Mouse (Mus musculus) liver, embryonic 11.5 days (tissue): ENCODE data around the gene Bgn. TPM values are rescaled to one million over a fixed set of nuclear protein-coding genes. Genes with fewer than 3 reads are reported as not detected.
"Not testable (repeated sequence)": the region's sequence is repeated elsewhere in the genome, so short reads cannot be mapped to it uniquely, and the experiment has no call there.

ENCODE experiments used
- ATAC-seq: fragments of 200-750 bp; cut with Nextera tagmentation; replicated peaks from 2 replicates; pipeline ENCODE4 v1.8.0; 2017; ENCODE audit warnings: moderate number of reproducible peaks, mild to moderate bottlenecking, moderate TSS enrichment, moderate library complexity; ENCODE audit not compliant: low FRiP score
- DNase-seq: peaks from one replicate; pipeline ENCODE4 v3.0.0-alpha.2; 2017; ENCODE audit warnings: low spot score
- H3K27ac ChIP-seq: fragments of 300-500 bp; sonication (generic); 2 replicates; pipeline ENCODE4 v1.5.1; 2014; ENCODE audit warnings: mild to moderate bottlenecking, low read depth, low read length, control low read depth
- H3K27me3 ChIP-seq: fragments of 300-500 bp; sonication (generic); replicated peaks from 2 replicates; pipeline ENCODE4 v1.6.1; 2014; ENCODE audit warnings: low read length, mixed read lengths; ENCODE audit not compliant: control insufficient read depth, insufficient read depth
- H3K36me3 ChIP-seq: fragments of 300-500 bp; sonication (generic); 2 replicates; pipeline ENCODE4 v1.6.1; 2014; ENCODE audit warnings: mild to moderate bottlenecking, low read length, moderate library complexity, mixed read lengths; ENCODE audit not compliant: control insufficient read depth, insufficient read depth
- H3K4me1 ChIP-seq: fragments of 300-500 bp; sonication (generic); replicated peaks from 2 replicates; pipeline ENCODE4 v1.6.1; 2014; ENCODE audit warnings: low read length, mixed read lengths; ENCODE audit not compliant: control insufficient read depth, insufficient read depth
- H3K4me2 ChIP-seq: fragments of 300-500 bp; sonication (generic); 2 replicates; pipeline ENCODE4 v1.6.1; 2014; ENCODE audit warnings: mild to moderate bottlenecking, control low read depth, moderate library complexity
- H3K4me3 ChIP-seq: fragments of 300-500 bp; sonication (generic); 2 replicates; pipeline ENCODE4 v1.5.1; 2014; ENCODE audit warnings: low read depth, low read length, control low read depth
- H3K9ac ChIP-seq: fragments of 300-500 bp; sonication (generic); 2 replicates; pipeline ENCODE4 v1.6.1; 2014; ENCODE audit warnings: low read depth, low read length, control low read depth
- H3K9me3 ChIP-seq: fragments of 300-500 bp; sonication (generic); 2 replicates; pipeline ENCODE4 v1.6.1; 2016; ENCODE audit warnings: low read length, inconsistent platforms, mixed read lengths; ENCODE audit not compliant: control insufficient read depth
- whole genome bisulfite sequencing: fragments of 180-500 bp; shearing (Covaris S2); extraction: QIAGEN DNeasy Blood & Tissue Kit; methylation state at CpG from one replicate; pipeline ENCODE4 v1.1.7; 2014; 5-methylcytosine and 5-hydroxymethylcytosine counted together
- polyA plus RNA-seq: library from polyadenylated mRNA; unstranded; fragments of >200 nt; fragmentation: Nextera tagmentation; extraction: Ambion mirVana; gene quantifications from 2 replicates; pipeline ENCODE4 v1.2.1, GENCODE M21; 2014

Gene Bgn
- polyA plus RNA-seq, 1 experiment from 2014 or later: 22.9 TPM

- WGBS: 35% methylated on average over 2 of the region's 2 CpGs
- H3K9me3 ChIP-seq: no peaks in the 10 kb centered on the region
- ATAC-seq (no peak), DNase-seq (no peak)
- peaks cover 2% of the 10 kb centered on the region; the same call in 1 of the 2 replicates for H3K4me1 ChIP-seq
- H3K27ac ChIP-seq: no peak overlapping the region
- H3K27me3 ChIP-seq: peaks cover 29% of the 10 kb centered on the region
- H3K4me3 ChIP-seq: no peak overlapping the region
- H3K4me2 ChIP-seq: no peak overlapping the region
- no peak overlapping the region for H3K9ac ChIP-seq
- no peaks in the 10 kb centered on the region for H3K36me3 ChIP-seq
Measured at GRCm38 (mm10) chrX:73480334-73480733, 3.1 kb upstream of the Bgn start.

GRCm38 (mm10) chrX:73482643-73483483 lies 539 bp upstream of the Bgn start:
- DNase-seq (no peak), ATAC-seq (no peak)
- Histone ChIP-seq H3K27me3 (peaks cover 36% of the 10 kb centered on the region), H3K4me3 (no peak overlapping the region), H3K4me1 (no peaks in the 10 kb centered on the region), H3K9me3 (no peaks in the 10 kb centered on the region), H3K4me2 (no peak overlapping the region), H3K27ac (no peak overlapping the region), H3K9ac (no peak overlapping the region), H3K36me3 (no peaks in the 10 kb centered on the region)
- 38% methylated on average over 4 of the region's 4 CpGs for WGBS

- ATAC-seq (no peak), DNase-seq (no peak)
- WGBS: 79% methylated on average over 1 of the region's 1 CpGs
- H3K4me3 ChIP-seq: peak overlapping the region; percentile 26
- H3K36me3 ChIP-seq: no peaks in the 10 kb centered on the region
- no peak overlapping the region for H3K9ac ChIP-seq
- H3K4me1 ChIP-seq: no peaks in the 10 kb centered on the region
- no peak overlapping the region for H3K27ac ChIP-seq
- H3K9me3 ChIP-seq: no peaks in the 10 kb centered on the region
- H3K4me2 ChIP-seq: peak overlapping the region; percentile 46
- peaks cover 29% of the 10 kb centered on the region for H3K27me3 ChIP-seq
Measured at GRCm38 (mm10) chrX:73484076-73484475, 674 bp downstream of the Bgn start.

- no peak for DNase-seq
- Histone ChIP-seq H3K27me3 (peaks cover 32% of the 10 kb centered on the region), H3K4me2 (peak overlapping the region; percentile 46), H3K9ac (no peak overlapping the region), H3K4me3 (no peak overlapping the region), H3K36me3 (no peaks in the 10 kb centered on the region), H3K9me3 (no peaks in the 10 kb centered on the region), H3K4me1 (no peaks in the 10 kb centered on the region), H3K27ac (no peak overlapping the region)
- no peak for ATAC-seq
- 78% methylated on average over 4 of the region's 4 CpGs for WGBS
Measured at GRCm38 (mm10) chrX:73484870-73485269, 1.5 kb downstream of the Bgn start.

- H3K9ac ChIP-seq: no peak overlapping the region
- H3K27me3 ChIP-seq: peaks cover 32% of the 10 kb centered on the region
- 62% methylated on average over 5 of the region's 5 CpGs for WGBS
- DNase-seq (no peak), ATAC-seq (no peak)
- no peaks in the 10 kb centered on the region for H3K9me3 ChIP-seq
- H3K27ac ChIP-seq: no peak overlapping the region
- H3K36me3 ChIP-seq: no peaks in the 10 kb centered on the region
- no peak overlapping the region for H3K4me3 ChIP-seq
- H3K4me1 ChIP-seq: no peaks in the 10 kb centered on the region
- no peak overlapping the region for H3K4me2 ChIP-seq
Measured at GRCm38 (mm10) chrX:73486920-73487319, 3.5 kb downstream of the Bgn start.

GRCm38 (mm10) chrX:73490186-73490585 lies 6.8 kb downstream of the Bgn start:
- DNase-seq: no peak
- WGBS: 79% methylated on average over 4 of the region's 4 CpGs
- Histone ChIP-seq H3K4me3 (no peak overlapping the region), H3K9me3 (no peaks in the 10 kb centered on the region), H3K4me2 (no peak overlapping the region), H3K36me3 (no peaks in the 10 kb centered on the region), H3K27me3 (peaks cover 17% of the 10 kb centered on the region), H3K4me1 (no peaks in the 10 kb centered on the region), H3K9ac (no peak overlapping the region), H3K27ac (no peak overlapping the region)
- no peak for ATAC-seq

- Histone ChIP-seq H3K36me3 (no peaks in the 10 kb centered on the region), H3K9me3 (no peaks in the 10 kb centered on the region), H3K4me2 (no peak overlapping the region), H3K27ac (no peak overlapping the region), H3K9ac (no peak overlapping the region), H3K27me3 (peaks cover 13% of the 10 kb centered on the region), H3K4me1 (no peaks in the 10 kb centered on the region), H3K4me3 (no peak overlapping the region)
- DNase-seq (no peak), ATAC-seq (no peak)
- WGBS: 69% methylated on average over 3 of the region's 3 CpGs
Measured at GRCm38 (mm10) chrX:73490804-73491203, 7.4 kb downstream of the Bgn start.

- not testable (repeated sequence) for ATAC-seq, DNase-seq, H3K27ac ChIP-seq, H3K4me2 ChIP-seq, H3K36me3 ChIP-seq, H3K4me1 ChIP-seq, H3K4me3 ChIP-seq, H3K9ac ChIP-seq, H3K27me3 ChIP-seq, H3K9me3 ChIP-seq
- 9% methylated on average over 1 of the region's 2 CpGs for WGBS
Measured at GRCm38 (mm10) chrX:73493567-73493966, 10.2 kb downstream of the Bgn start.

GRCm38 (mm10) chrX:73496746-73497145 lies 13.3 kb downstream of the Bgn start:
- Histone ChIP-seq H3K27me3 (peaks cover 11% of the 10 kb centered on the region), H3K36me3 (no peaks in the 10 kb centered on the region), H3K4me2 (no peak overlapping the region), H3K9ac (no peak overlapping the region), H3K4me1 (no peaks in the 10 kb centered on the region), H3K27ac (no peak overlapping the region), H3K9me3 (no peaks in the 10 kb centered on the region), H3K4me3 (no peak overlapping the region)
- DNase-seq (no peak), ATAC-seq (no peak)
- 71% methylated on average over 4 of the region's 4 CpGs for WGBS
